Mouse (Mus musculus): ENCODE measurements around the gene Usp29. TPM values are rescaled to one million over a fixed set of nuclear protein-coding genes. Genes with fewer than 3 reads are reported as not detected.
"Not testable (repeated sequence)": the region's sequence is repeated elsewhere in the genome, so short reads cannot be mapped to it uniquely, and the experiment has no call there.

The Usp29 gene
- polyA plus RNA-seq, 1 experiment from 2014 or later = 23.2 TPM

DNA sequence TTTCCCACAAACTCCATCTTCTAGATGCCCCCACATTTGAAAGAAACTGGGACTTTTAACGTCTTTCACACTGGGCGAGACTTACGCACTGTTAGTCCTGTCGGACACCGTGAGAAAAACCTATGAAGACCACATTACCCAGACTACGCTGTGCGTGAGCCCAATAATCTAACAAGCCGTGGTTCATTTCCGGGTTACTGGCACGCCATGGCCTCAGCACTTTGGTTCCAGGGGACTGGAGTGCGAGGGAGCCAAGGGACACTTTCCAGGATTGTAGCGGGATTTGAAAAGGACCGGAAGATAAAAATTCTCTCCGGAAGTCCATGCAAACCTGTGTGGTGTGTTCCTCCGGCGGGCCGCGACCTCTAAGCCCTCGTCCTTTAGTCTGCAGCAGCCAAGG is 246.5 kb downstream of the Usp29 start:
- H3K4me2 ChIP-seq = no peak overlapping the region
- no peak overlapping the region for H3K27ac ChIP-seq
- H3K36me3 ChIP-seq (ENCODE audit: poor library complexity, severe bottlenecking) = no peaks in the 10 kb centered on the region
- H3K9ac ChIP-seq = no peak overlapping the region
- H3K27me3 ChIP-seq = no peaks in the 10 kb centered on the region
- peaks cover 10% of the 10 kb centered on the region; the same call in 1 of the 2 replicates for H3K9me3 ChIP-seq (replicated peaks)
- no peak overlapping the region for H3K4me3 ChIP-seq
- no peak for ATAC-seq
- 94% methylated on average over 19 of the region's 19 CpGs for WGBS
- no peaks in the 10 kb centered on the region for H3K4me1 ChIP-seq

DNA sequence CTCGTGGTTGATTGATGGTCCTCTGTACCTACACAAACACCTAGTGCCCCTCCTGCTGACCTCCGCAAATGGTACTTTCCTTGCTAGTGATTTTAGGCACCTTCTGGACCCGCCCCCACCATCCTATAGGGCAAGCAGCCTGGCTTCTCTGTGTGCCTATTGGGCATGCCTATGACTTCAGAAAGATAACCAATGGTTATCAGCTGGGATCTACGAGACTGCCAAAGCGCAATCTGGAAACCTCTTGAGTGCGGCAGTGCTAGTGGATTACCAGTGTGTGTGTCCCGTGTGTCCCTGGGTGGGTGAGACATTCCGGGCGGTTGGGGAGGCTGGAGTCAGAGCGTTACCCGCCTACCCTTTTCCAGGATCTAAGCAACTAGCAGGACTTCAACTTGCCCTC is 264.9 kb downstream of the Usp29 start, which contains the start of gene Aurkc:
TSS of gene Aurkc (plus strand) at position 50 of the 400 bp plus-strand sequence.
- not testable (repeated sequence) for ATAC-seq; H3K27ac ChIP-seq; H3K9ac ChIP-seq; H3K4me1 ChIP-seq; H3K4me2 ChIP-seq; H3K36me3 ChIP-seq (ENCODE audit: poor library complexity, severe bottlenecking); H3K27me3 ChIP-seq; H3K4me3 ChIP-seq; H3K9me3 ChIP-seq (replicated peaks)
- WGBS = 88% methylated on average over 11 of the region's 11 CpGs

DNA sequence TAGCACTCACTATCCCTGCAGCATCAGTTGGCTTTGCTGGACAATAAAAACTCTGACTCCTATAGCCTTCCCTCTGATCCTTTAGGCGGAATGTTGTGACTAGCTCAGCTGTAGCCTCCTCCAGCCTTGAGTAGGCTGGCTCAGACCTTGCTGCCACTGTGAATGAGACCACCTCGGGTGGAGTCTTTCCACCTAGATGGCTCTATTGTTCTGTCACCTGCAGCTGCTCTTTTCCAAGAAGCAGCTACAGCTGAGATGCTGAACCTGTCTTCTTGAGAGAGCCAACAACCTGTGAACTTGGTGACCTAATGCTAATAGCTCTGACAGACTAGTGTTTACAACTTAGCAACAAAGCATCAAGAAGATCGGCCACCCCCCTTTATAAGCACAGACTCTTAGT is 268.5 kb downstream of the Usp29 start:
- H3K36me3 ChIP-seq (ENCODE audit: poor library complexity, severe bottlenecking); H3K4me1 ChIP-seq; ATAC-seq; H3K9me3 ChIP-seq (replicated peaks); H3K4me3 ChIP-seq; H3K4me2 ChIP-seq; H3K27me3 ChIP-seq; H3K9ac ChIP-seq; H3K27ac ChIP-seq: not testable (repeated sequence)
- WGBS = 55% methylated on average over 3 of the region's 3 CpGs

DNA sequence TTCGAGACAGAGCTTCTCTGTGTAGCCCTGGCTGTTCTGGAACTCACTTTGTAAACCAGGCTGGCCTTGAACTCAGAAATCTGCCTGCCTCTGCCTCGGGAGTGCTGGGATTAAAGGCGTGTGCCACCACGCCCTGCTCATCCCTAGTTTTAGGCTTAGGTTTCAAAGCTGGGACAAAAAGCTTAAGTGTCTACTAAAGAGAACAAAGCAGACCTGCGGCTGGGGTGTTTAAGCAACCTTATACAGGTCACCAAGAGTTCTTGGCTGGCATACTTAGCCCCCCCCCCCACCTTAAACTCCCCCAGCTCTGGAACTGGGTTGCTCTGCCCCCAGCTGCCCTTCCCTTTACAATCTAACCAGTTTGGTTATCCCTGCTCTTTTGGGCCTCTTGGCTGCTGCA is 275.1 kb downstream of the Usp29 start:
- H3K4me1 ChIP-seq; H3K9me3 ChIP-seq (replicated peaks); H3K36me3 ChIP-seq (ENCODE audit: poor library complexity, severe bottlenecking); H3K27me3 ChIP-seq; H3K9ac ChIP-seq; H3K27ac ChIP-seq; H3K4me3 ChIP-seq; H3K4me2 ChIP-seq; ATAC-seq: not testable (repeated sequence)
- WGBS = 78% methylated on average over 5 of the region's 5 CpGs

MicroRNAs within 50 kb of the gene (microRNA counts, 519-probe panel; counts per million panel counts)
- microRNA mmu-miR-3099 = 177 counts per million, percentile 53 among the panel's probes with 10 or more counts

Small RNA genes within 50 kb of the gene (microRNA-seq; reads per million reads assigned to microRNA genes)
- gene Mir3099 = 341 reads per million, percentile 67 among the genes with 10 or more reads in this experiment

Other genes starting within 250 kb of the Usp29 start
- gene Olfr5, start 243.6 kb upstream of the Usp29 start, polyA plus RNA-seq (2015; fragmentation: Nextera tagmentation; extraction: Ambion mirVana) = not detected in 2 replicates
- gene Olfr1347, start 230.8 kb upstream of the Usp29 start, polyA plus RNA-seq (2015; fragmentation: Nextera tagmentation; extraction: Ambion mirVana) = not detected in 2 replicates
- gene Olfr1348, start 221.8 kb upstream of the Usp29 start, polyA plus RNA-seq (2015; fragmentation: Nextera tagmentation; extraction: Ambion mirVana) = not detected in 2 replicates
- gene Olfr1349, start 207.6 kb upstream of the Usp29 start, polyA plus RNA-seq (2015; fragmentation: Nextera tagmentation; extraction: Ambion mirVana) = not detected in 2 replicates
- not detected in 2 replicates for gene Olfr1350, start 165.7 kb upstream of the Usp29 start, polyA plus RNA-seq (2015; fragmentation: Nextera tagmentation; extraction: Ambion mirVana)
- gene Zim1, start 34.1 kb upstream of the Usp29 start, polyA plus RNA-seq (2015; fragmentation: Nextera tagmentation; extraction: Ambion mirVana) = 0.84 and 1.3 TPM in 2 replicates
- gene Peg3, start 147 bp upstream of the Usp29 start, polyA plus RNA-seq (2015; fragmentation: Nextera tagmentation; extraction: Ambion mirVana) = 58.7 and 69.5 TPM in 2 replicates

Data from forebrain, embryonic 13.5 days (tissue).